Mouse (Mus musculus) embryo, embryonic 9.5 days (tissue): ENCODE measurements at regions not wholly inside any gene's neighbourhood (a gene's known extent, or its start where the extent isn't known, plus 50 kb on each side); places are given as distances from the start of the nearest gene placed in this dataset.
"Not testable (repeated sequence)": the region's sequence is repeated elsewhere in the genome, so short reads cannot be mapped to it uniquely, and the experiment has no call there.

Experiments used
- DNase-seq: peaks from one replicate; pipeline ENCODE4 v3.0.0-alpha.2; 2017; ENCODE audit errors: extremely low spot score

DNA sequence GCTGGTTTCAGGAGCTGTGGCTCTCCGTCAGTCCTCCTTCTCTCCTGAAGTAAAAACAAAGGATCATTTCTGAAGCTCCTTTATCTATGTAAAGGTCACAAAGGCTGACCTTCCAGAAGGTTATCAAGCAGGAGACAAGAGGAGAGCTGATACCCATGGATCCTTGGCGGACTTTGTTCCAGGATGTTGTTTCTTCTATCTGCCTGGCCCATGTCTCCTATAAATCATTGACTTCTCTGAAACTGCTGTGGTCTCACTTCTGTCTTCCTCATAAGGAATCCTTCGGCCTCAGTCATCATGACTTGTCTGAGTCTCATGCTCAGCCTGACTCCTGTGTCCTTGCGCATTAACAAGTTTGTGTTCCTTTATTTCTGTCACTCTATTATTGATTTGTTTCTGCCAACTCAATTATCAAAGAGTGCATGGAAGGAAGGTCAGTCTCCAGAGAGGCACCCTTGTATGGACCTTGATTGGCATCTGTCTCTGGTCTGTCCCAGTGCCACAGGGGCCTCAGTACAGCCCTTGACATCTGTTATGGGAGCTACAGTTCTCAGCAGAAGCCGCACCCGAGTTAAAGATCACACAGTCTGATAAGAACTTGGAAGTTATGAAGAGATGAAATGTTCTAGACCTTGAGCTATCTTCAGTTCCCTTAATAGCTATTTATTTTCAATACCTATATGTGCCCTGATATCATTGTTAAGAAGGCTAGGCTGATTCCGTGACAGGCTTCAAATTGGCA lies 53.2 kb upstream of the Dazl start:
- DNase-seq, result no peak

DNA sequence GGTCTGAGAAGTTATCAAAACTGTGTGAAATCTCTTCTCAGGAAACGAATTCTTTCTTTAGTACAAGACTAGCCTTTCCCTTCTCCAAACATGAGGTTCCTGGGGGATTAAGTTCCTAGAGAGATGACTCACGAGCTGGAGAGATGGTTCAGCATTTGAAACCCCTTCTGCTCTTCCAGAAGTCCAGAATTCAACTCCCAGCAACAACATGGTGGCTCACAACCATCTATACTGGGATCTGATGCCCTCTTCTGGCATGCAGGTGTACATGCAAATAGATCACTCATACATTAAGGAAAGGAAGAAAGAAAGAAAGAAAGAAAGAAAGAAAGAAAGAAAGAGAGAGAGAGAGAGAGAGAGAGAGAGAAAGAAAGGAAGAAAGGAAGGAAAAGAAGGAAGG lies 60.4 kb upstream of the Dazl start:
- DNase-seq, result not testable (repeated sequence)

DNA sequence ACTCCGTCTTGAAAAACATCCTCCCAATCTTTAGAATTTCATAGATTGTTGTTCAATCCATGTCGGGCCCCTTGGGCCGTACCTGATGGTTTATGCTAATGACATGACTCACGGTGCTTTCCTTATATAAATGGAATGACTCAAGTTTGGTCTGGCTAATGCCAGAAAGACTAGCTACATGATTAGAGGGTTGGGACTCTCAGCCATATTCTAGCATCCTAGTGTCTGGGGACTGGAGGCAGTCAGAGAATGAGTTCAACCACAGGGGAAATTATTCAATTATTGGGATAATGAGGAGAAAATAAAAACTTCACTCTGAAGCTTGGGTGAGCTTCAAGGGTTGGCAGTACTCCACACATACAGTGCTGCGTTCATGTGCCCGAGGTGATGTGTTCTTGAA lies 60.9 kb upstream of the Dazl start:
- no peak for DNase-seq

DNA sequence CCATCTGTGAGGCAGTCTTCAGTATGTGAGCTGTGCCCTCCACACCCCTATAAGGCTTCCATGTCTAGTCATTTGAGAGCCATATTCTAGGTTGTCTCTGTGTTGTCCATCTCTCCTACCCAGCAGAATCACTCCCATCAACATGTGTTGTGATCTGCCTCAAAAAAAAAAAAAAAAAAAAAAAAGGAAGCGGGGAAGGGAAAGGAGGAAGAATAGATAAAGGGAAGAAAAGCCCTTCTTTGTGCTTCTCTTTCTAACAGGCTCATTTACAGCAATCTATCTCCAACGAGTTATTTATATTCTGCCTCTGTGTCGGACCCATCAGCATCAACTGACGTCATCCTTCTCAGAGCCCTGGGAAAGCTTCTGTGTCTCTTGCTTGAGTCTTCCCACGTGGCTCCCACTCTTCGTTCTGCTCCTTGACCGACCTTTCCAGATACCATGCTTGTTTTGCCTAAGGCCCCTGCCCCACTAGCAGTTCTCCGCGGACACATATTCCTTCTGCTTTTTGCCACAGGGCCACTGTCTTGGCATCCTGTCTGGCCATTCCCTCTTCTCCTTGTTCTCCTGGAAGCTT lies 68.3 kb upstream of the Dazl start:
- DNase-seq, result no peak

DNA sequence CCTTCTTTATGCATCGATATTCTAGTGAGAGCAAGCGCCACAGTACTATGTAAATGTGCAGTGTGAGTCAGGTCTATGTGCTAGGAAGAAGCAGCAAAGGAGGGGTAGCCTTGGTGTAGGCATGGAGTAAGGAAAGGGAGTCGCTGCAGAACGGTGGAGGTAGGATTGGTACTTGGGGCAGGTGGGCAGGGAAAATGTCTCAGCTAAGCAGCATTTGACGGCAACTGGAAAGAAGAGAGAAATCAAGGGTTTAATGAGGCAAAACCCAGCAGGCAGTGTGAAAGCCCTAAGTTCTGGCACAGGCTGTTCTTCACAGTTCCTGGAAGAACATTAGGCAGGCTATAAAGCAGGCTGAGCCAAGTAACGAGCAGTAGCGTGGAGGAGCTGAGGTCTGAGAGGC lies 72.0 kb upstream of the Dazl start:
- no peak for DNase-seq

DNA sequence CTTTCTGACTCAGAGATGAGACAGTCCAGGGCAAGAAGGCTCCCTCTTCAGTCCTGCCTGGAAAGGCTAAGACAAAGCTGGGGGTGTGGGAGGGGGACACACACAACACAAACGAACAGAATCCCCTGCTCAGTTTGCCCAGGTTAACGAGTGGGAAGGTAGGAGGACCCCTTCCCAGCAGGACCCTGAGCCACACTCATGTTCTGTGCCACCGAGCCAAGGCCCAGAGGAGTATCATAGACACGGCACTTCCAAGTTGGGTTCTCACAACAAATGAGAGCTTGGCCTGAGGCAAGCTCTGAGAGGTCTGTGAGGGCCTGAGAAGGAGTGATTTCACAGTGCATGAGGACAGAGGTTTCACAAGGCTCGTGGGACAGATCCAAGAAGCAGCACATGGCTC lies 72.7 kb upstream of the Dazl start:
- DNase-seq, result no peak

DNA sequence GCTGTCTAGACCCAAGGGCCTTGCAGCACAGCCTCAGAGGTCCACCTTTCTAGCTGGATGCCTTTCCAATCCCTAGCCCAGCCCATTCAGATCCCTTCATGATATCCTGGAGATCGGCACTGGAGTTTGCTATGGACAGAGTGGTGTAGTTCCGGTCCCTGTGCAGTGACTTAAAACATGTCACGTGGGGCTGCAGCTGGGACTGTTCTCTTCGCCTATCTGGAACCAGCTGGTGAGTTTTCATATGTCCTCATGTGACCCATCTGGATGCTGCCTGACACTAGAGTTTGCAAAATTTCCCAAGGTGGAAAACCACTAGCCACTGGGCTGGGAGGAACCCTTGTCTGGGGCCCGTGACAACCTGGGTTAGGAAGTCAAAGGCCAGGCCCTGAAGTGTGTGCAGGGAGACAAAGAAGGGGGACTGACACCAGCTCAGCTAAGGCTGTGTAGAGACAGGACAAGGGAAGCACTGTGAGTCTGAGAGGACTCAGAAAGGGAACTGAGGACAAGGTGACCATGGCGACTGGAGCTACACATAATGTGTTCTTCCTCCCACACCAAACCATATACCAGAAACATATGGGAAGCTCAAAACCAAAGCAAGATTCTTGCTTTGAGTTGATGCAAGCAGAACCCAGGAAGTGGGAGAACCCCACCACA lies 75.9 kb upstream of the Dazl start:
- no peak for DNase-seq

DNA sequence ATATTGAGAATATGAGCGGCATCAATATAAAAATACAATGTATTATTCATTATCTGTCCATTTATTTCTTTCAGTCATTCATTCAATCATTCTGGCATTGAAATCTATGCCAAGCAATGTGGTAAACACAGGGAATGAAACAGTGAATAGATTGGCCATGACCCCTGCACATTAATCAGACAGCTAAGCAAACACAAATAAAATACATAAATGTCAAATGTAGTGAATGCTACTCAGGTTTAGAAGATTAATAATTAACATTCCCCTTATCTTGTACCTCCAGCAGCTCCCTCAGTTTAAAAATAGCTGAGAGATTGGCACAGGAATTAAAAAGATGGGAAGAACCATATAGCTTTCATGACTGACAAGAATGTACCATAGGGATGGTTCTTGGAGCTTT lies 77.0 kb upstream of the Dazl start:
- no peak for DNase-seq

DNA sequence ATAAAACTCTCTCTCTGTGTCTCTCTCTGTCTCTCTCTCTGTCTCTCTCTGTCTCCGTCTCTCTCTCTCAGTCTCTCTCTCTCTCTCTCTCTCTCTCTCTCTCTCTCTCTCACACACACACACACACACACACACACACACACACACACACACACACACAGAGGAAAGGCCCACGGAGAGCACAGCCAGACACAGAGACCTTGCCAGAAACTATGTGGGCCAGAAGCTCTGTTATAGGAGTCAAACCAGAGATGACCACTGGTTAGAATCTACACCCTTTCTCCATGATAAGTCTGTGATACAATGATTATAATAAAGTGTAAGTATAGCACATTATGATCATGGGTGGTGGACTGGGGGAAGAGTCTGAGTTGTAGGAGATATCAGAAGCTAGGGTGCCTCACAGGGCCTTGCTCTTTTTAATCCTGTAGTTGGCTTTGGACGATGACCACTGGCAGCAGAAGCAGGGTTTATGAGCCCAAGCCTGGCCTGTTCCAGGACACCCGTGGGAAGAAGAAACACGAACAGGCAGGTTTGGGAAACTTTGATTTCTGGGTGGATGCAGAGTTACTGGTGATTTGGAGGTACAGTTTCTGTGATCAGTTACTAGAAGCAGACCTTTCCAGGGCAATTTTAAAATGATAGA lies 80.2 kb upstream of the Dazl start:
- no peak for DNase-seq

DNA sequence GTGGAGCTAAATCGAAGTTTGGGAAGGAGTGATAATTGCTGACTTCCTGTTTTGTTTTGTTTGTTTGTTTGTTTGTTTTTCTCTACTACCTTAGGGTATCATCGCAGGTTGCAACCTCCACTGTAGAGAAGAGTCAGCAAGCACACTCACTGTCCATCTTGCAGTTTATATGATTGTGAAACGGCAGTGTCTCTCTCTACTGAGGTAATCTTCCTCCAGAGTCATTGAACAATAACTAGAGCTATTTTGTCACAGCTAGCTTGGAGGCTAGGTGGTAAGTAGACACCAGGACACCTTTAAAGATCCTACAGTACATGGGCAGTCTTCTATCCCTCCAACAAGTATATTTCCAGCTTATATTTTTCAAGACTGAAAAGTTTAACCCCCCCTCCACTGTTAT lies 82.0 kb upstream of the Dazl start:
- DNase-seq, result no peak

DNA sequence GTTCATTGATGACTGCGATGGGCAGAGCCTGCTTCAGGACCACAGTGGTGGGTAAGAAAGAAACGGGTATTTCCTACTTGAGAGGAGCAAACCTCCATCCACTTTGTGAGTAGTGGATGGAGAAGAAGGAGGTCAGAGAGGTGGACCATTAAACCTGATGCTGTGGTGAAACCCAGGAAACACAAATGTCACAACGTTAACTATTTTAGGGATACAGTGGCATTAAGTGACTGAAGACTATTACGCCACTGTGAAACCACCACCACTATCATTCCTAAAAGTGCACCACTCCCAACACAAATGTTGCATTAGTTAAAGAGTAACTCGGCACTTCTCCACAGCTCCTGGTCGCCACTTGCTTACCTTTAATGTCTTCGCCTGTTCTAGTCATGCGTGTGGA lies 83.3 kb upstream of the Dazl start:
- no peak for DNase-seq

DNA sequence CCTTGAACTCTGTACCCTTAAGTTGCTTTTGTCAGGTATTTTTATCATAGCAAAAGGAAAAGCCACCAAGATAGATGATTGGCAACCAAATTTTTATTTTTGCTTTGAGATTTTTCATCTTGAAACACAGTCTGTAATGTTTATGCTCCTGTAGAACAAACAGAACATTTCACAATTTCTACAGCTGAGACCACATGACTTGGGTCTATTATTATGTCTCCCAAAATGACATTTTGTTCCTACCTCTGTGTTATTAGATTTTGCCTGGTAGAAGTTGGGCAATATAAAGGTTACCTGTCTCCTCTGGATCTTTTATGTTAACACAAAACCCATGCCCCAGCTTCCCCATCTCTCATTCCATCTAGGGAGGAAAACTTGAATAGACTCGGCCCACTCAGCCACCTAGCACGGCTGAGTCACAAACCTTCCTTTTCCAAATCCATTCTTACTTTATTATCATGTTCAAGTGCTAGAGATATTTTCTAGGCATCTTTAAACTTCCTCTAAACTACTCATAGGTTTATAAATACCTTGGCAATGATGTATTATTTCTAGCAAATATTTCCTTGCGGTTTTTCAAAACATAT lies 84.8 kb upstream of the Dazl start:
- no peak for DNase-seq

DNA sequence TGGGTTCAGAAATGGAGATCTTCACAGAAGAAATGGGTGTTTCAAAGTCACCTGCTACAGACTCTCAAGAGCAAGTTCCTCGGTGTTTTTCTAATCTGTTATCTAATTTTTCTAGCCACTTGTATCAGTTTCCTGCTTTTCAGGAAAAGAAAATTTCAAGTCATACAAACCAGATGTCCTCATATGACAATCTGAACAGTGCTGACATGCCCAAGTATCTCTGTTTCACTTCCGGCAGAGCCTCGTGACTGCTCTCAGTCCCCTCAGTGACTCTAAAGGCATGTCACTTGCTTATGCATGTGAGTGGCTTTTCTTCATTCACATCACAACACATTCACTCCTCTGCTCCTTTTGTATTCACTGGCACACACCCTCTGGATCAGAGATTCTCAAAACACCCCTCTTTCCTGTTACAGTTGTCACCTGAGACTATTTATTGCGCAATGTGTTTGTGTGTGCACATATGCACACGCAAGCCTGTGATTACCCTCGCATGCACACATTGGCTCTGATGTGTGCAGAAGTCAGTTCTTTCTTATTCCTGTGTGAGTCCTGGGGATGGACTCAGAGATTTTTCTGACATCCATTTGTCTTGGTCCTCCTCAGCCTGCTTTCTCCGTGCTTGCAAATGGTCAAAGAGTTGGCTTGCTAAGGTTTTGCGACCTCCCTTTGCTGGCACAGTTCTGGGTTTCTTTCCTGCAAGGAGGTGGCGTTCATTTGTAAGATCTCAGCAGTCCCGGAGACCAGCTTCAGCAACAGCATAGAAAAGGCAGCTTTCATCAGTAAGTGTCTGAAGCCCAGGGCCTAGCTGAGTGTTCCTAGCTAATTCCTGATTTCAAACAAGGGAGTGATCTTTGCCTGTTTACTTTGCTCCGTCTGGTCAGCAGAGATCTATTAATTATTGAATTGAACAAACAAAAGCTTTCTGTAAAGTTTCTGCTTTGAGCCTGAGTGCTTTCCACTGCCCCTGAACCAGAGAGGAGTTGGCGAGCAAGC lies 95.6 kb upstream of the Dazl start:
- DNase-seq, result no peak

DNA sequence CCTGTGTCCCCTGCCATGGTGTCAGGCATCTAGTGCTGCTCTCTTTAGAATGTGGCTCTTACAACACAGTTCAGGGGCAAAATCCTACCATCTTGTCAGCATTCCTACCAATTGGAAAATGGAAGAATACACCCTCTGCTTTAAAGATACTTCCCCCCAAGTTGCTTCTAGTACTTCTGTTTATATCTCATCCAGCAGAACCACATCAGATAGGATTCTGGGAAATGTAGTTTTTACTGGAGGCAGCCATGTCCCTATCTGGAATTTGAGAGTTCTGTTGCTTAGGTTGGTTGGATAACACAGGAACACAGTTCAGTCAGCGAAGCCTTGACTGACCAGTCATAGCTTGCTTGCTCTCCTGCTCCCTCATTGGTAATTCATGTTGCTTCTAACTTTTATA lies 96.7 kb upstream of the Dazl start:
- DNase-seq, result no peak

DNA sequence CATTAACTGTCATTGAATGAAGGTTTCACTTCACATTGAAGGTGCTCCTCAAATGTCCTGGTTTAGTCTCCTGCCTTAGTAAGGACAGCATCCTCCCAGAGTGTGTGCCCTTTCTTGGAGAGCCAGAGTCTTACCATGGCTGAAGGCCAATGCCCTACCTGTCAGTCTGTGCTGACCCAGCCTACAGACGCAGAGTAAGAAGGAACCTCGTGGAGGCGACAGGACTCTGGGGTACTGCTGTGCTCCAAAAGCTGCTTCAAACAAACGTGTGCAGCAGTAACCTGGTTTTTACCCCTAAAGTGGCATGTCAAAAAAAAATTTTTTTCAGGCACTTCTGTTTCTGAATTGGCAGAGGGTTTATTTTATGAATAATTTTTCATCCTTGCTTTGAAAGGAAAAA lies 97.8 kb upstream of the Dazl start:
- no peak for DNase-seq

DNA sequence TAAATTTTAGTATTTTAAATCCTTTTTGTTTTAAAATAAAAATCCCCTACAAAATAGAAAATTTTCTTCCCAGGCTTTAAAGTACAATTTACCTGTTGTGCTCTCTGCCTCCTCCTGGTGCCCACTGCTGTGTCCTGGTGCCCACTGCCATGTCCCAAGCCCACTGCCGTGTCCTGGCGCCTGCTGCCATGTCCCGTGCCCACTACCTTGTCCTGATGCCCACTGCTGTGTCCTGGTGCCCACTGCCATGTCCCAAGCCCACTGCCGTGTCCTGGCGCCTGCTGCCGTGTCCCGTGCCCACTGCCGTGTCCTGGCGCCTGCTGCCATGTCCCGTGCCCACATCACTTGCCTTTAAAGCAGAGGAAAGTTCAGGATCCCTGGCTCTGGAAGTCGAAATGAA lies 98.6 kb upstream of the Dazl start:
- DNase-seq, result no peak

DNA sequence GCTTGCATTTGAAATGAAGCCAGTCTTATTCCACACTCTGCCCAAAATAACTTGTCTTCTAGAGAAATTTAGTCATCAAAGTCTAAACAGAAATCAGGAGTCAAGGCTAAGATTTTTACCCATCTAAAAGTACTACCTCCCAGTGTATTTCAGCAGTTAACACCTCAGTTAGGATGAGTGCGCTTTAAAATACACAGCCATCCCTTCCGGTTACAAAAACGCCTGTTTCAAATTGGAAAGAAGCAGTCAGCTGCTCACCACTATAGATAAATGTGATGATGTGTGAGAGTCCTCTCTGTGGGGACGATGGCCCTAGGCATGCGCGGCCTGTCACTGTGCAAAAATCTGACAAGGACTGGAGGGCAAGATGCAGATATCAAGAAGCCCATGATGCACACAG lies 99.0 kb upstream of the Dazl start:
- no peak for DNase-seq

DNA sequence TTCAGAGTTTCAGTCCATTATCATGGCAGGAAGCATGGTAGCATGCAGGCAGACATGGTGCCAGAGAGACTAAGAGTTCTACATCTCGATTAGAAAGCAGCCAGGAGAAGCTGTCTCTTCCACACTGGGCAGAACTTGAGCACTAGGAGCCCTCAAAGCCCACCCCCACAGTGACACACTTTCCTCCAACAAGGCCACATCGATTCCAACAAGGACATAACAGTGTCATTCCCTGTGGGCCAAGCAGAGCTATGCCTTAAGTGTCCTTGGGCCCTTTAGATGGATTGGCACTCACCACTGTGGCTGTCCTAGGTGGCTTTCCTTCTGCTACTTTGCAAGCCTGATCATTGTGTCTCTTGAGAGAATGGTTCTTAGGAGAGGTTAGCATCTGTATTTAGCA lies 99.5 kb upstream of the Dazl start:
- no peak for DNase-seq

DNA sequence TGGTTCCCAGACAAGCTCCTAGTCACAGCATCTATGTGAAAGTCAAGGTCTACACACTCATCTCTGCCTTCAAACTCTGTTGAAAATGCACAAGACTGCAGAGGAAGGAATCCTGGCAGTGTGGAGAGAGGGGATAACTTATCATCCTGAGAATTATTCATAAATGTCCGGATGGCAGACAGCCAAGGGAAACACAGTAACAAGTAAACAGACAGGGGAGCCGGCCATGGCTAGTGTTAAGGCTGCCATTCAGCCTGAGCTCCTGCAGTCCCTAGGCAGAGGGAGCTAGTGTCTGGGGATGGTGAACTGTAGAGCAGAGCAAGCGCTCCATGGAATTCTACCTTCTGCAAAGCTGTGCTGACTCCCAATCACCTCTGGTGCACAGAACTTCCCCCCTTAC lies 100.3 kb upstream of the Dazl start:
- no peak for DNase-seq

DNA sequence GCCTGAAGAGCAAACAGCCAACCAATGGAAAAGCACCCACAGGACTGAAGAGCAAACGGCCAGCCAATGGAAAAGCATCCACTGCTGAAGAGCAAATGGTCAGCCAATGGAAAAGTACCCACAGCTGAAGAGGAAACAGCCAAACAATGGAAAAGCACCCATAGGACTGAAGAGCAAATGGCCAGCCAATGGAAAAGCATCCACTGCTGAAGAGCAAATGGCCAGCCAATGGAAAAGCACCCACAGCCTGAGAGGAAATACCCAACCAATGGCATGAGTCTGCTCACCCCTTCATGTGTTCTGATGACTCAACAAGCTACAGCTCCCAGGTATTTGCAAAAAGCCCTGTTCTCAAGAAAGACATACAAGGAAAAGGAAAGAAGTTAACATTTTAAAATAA lies 101.4 kb upstream of the Dazl start:
- no peak for DNase-seq

DNA sequence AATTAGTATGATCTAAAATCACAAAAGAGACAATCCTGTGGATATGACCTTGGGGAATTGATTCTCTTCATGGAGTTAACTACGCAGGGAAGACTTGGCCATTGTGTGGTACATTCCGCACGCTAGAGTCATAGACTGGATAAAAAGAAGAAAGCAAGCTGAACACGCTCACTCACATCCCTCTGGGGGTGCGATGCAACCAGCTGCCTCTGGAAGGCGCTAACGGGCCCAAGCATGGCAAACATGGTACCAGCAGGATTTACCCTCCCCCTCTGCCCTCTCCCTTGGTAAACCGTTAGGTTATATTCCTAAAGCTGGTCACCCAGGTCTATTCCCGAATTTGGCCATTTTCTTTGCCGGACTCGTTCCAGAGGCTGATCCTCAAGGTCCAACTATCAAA lies 102.2 kb upstream of the Dazl start:
- no peak for DNase-seq
